Comparison of ENCODE assay signal across 30 mouse cellular contexts in the genomic region with DNA sequence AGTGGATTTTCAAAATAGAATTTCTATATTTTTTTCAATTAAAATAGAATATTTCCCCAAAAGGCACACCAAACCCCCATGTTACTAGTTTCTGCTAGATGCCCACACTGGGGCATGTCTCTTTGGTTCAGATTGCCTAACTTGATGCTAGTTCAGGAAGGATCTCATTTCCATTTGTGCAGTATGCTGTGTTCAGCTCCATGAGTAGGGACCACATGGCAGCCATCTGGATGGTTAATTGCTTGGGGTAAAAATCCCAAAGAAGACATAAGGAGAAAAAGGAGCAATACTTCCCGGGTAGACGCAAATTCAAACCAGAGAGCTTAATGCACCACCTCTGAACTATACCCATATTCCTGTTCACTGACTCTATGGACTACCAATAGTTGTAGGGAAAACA. TPM values are rescaled to one million over a fixed set of nuclear protein-coding genes. Genes with fewer than 3 reads are reported as not detected.
DNase-seq lines count a peak whose midpoint lies in the region; ATAC-seq and TF ChIP-seq lines count a peak whose summit lies in the region.
"Had no signal": no experiment of that assay in that cellular context is flagged by ENCODE, and none has a peak within 500 bp of the region (broad histone marks: within the 10 kb centered on the region; RNA-seq: fewer than 3 reads in every experiment).

No protein-coding gene starts in this region.

- 54% methylated on average over 2 of the region's 2 CpGs for WGBS in embryonic facial prominence, embryonic 11.5 days
- WGBS in embryonic facial prominence, embryonic 10.5 days, result 60% methylated on average over 2 of the region's 2 CpGs

- DNase-seq in embryonic facial prominence, embryonic 11.5 days (ENCODE audit: low spot score), result peak; percentile 62
- no peak for DNase-seq in embryonic facial prominence, embryonic 10.5 days (ENCODE audit: low spot score)
- DNase-seq in right cerebral cortex, postnatal 10 days (ENCODE audit: low spot score in 2 of 2), result peak; percentile 19 to 31
- no peak for DNase-seq in right cerebral cortex, postnatal 36 days (ENCODE audit: low spot score in 2 of 2)
- DNase-seq in layer of hippocampus, adult 2 months (ENCODE audit: low spot score in 2 of 2), result peak; percentile 54 to 57
- no peak for DNase-seq in kidney, postnatal 4 days
- DNase-seq in frontal cortex, adult 2 months (ENCODE audit: extremely low spot score in 1 of 2, low spot score in 1 of 2), result no peak
- DNase-seq: adrenal gland, postnatal 25 days; cerebellum, adult 2 months; cerebellum, postnatal 14 days; gastrocnemius, postnatal 14 days; heart, postnatal 14 days; kidney, adult 11 months; kidney, postnatal 25 days; left cerebral cortex, postnatal 4 days; liver, postnatal 0 days; lung, postnatal 4 days; right cerebral cortex, adult 18-20 months; thymus, adult 2 months; thymus, postnatal 36 days had no signal

- no peak for ATAC-seq in embryonic facial prominence, embryonic 11.5 days (replicated peaks; ENCODE audit: insufficient number of reproducible peaks, low FRiP score, low TSS enrichment, low read depth)
- ATAC-seq: CD4-positive, CD25-positive, alpha-beta regulatory T cell, adult 4 months; inflammation-experienced regulatory T-cells, adult 6 months; liver, embryonic 12.5 days; liver, postnatal 0 days had no signal

- no peak overlapping the region for H3K9ac ChIP-seq in embryonic facial prominence, embryonic 11.5 days (replicated peaks; ENCODE audit: low read length)
- H3K9ac ChIP-seq: hindbrain, embryonic 15.5 days; liver, embryonic 12.5 days; liver, postnatal 0 days; midbrain, embryonic 12.5 days; neural tube, embryonic 12.5 days had no signal

- H3K36me3 ChIP-seq in embryonic facial prominence, embryonic 11.5 days (replicated peaks; ENCODE audit: control insufficient read depth, insufficient read depth, low read depth, low read length), result no peaks in the 10 kb centered on the region; the same call in 1 of the 2 replicates
- peaks cover 98% of the 10 kb centered on the region for H3K36me3 ChIP-seq in embryonic facial prominence, embryonic 10.5 days (replicated peaks)
- H3K36me3 ChIP-seq: hindbrain, embryonic 15.5 days; liver, embryonic 12.5 days; midbrain, embryonic 12.5 days; neural tube, embryonic 12.5 days had no signal

- H3K4me1 ChIP-seq in embryonic facial prominence, embryonic 11.5 days (ENCODE audit: control insufficient read depth, insufficient read depth, low read length), result no peaks in the 10 kb centered on the region
- no peaks in the 10 kb centered on the region for H3K4me1 ChIP-seq in embryonic facial prominence, embryonic 10.5 days
- H3K4me1 ChIP-seq: hindbrain, embryonic 10.5 days; hindbrain, embryonic 15.5 days; liver, embryonic 12.5 days; megakaryocyte, embryonic 14.5 days; midbrain, embryonic 12.5 days; neural tube, embryonic 12.5 days had no signal

- H3K27ac ChIP-seq in embryonic facial prominence, embryonic 11.5 days (replicated peaks; ENCODE audit: low read depth, low read length), result no peak overlapping the region
- H3K27ac ChIP-seq in embryonic facial prominence, embryonic 10.5 days (replicated peaks), result no peak overlapping the region
- no peak overlapping the region for H3K27ac ChIP-seq in layer of hippocampus, adult 2 months
- H3K27ac ChIP-seq: hindbrain, embryonic 10.5 days; hindbrain, embryonic 15.5 days; liver, embryonic 12.5 days; midbrain, embryonic 12.5 days; neural tube, embryonic 12.5 days had no signal

- no peak overlapping the region for H3K4me3 ChIP-seq in embryonic facial prominence, embryonic 11.5 days (ENCODE audit: low read depth, low read length)
- H3K4me3 ChIP-seq in embryonic facial prominence, embryonic 10.5 days, result no peak overlapping the region
- no peak overlapping the region for H3K4me3 ChIP-seq in layer of hippocampus, adult 2 months
- H3K4me3 ChIP-seq: hindbrain, embryonic 10.5 days; hindbrain, embryonic 15.5 days; liver, embryonic 12.5 days; megakaryocyte, embryonic 14.5 days; midbrain, embryonic 12.5 days; myocyte; neural tube, embryonic 12.5 days had no signal

- no peaks in the 10 kb centered on the region for H3K27me3 ChIP-seq in embryonic facial prominence, embryonic 11.5 days (ENCODE audit: control insufficient read depth, insufficient read depth, low read length)
- no peaks in the 10 kb centered on the region for H3K27me3 ChIP-seq in embryonic facial prominence, embryonic 10.5 days (replicated peaks; ENCODE audit: low read depth, poor library complexity, severe bottlenecking)
- H3K27me3 ChIP-seq: hindbrain, embryonic 15.5 days; liver, embryonic 12.5 days; megakaryocyte, embryonic 14.5 days; midbrain, embryonic 12.5 days; neural tube, embryonic 12.5 days had no signal

- H3K9me3 ChIP-seq in embryonic facial prominence, embryonic 11.5 days (replicated peaks; ENCODE audit: control insufficient read depth, low read length), result no peaks in the 10 kb centered on the region
- no peaks in the 10 kb centered on the region for H3K9me3 ChIP-seq in embryonic facial prominence, embryonic 10.5 days
- H3K9me3 ChIP-seq: hindbrain, embryonic 10.5 days; hindbrain, embryonic 15.5 days; liver, embryonic 12.5 days; midbrain, embryonic 12.5 days; neural tube, embryonic 12.5 days had no signal

- H3K4me2 ChIP-seq in embryonic facial prominence, embryonic 11.5 days (ENCODE audit: low read depth, low read length), result no peak overlapping the region
- H3K4me2 ChIP-seq: hindbrain, embryonic 15.5 days; liver, embryonic 12.5 days; midbrain, embryonic 12.5 days; neural tube, embryonic 12.5 days had no signal

- no peak for TF ChIP-seq CTCF in layer of hippocampus, adult 2 months (conservative IDR thresholded peaks at IDR 0.05)

RNA-seq across cellular contexts. Expression of a gene that starts 57.6 kb away (rescaled TPM):
- 126 and 145 TPM in 2 replicates for polyA plus RNA-seq in embryonic facial prominence, embryonic 11.5 days (2014; fragmentation: Nextera tagmentation; extraction: Ambion mirVana)
- 128 TPM in 2 replicates for polyA plus RNA-seq in embryonic facial prominence, embryonic 10.5 days (2016; fragmentation: Nextera tagmentation; extraction: Ambion mirVana)
- 1 to 10 TPM; 4.6 to 5.9 TPM for total RNA-seq in layer of hippocampus, adult 2 months (2021)
- 3.7 and 4.9 TPM in 2 replicates for polyA plus RNA-seq in frontal cortex, adult 2 months (2012; rRNA removed)
- total RNA-seq: granulocyte monocyte progenitor cell, adult 5-6 weeks had no signal
- polyA plus RNA-seq: CD4-positive, CD25-positive, alpha-beta regulatory T cell, adult 4 months; inflammation-experienced regulatory T-cells, adult 6 months had no signal

Comparison
In these comparisons a context has a peak if more than half of its experiments do, and no peak if none do; other contexts are left out.
1. DNase-seq: peak in embryonic facial prominence, embryonic 11.5 days (single experiment), right cerebral cortex, postnatal 10 days (2 of 2) and layer of hippocampus, adult 2 months (2 of 2); none in embryonic facial prominence, embryonic 10.5 days (single experiment), right cerebral cortex, postnatal 36 days (0 of 2), kidney, postnatal 4 days (0 of 2) and frontal cortex, adult 2 months (0 of 2).
2. RNA of a gene that starts 57.6 kb away (polyA plus RNA-seq): 126 to 145 TPM in embryonic facial prominence, embryonic 11.5 days and 128 TPM in embryonic facial prominence, embryonic 10.5 days; 3.7 to 4.9 TPM in frontal cortex, adult 2 months; every median in the first group is over 10 times any median in the second.